Mouse (Mus musculus) midbrain, embryonic 10.5 days (tissue): ENCODE data around the gene Zzz3. TPM values are rescaled to one million over a fixed set of nuclear protein-coding genes. Genes with fewer than 3 reads are reported as not detected.
A peak's percentile ranks its signal among the peaks of the same experiment; 100 is the strongest.

Experiments
- DNase-seq: peaks from one replicate; pipeline ENCODE4 v3.0.0-alpha.2; 2017; ENCODE audit warnings: low spot score
- H3K27ac ChIP-seq: fragments of 300-500 bp; sonication (generic); replicated peaks from 2 replicates; pipeline ENCODE4 v1.5.1; 2016; ENCODE audit warnings: mild to moderate bottlenecking
- H3K27me3 ChIP-seq: fragments of 300-500 bp; sonication (generic); 2 replicates; pipeline ENCODE4 v1.6.1; 2016; ENCODE audit warnings: low read depth, mild to moderate bottlenecking; ENCODE audit not compliant: poor library complexity, severe bottlenecking
- H3K36me3 ChIP-seq: fragments of 300-500 bp; sonication (generic); 2 replicates; pipeline ENCODE4 v1.6.1; 2016; ENCODE audit warnings: mild to moderate bottlenecking, moderate library complexity
- H3K4me1 ChIP-seq: fragments of 300-500 bp; sonication (generic); 2 replicates; pipeline ENCODE4 v1.6.1; 2016
- H3K4me3 ChIP-seq: fragments of 300-500 bp; sonication (generic); 2 replicates; pipeline ENCODE4 v1.5.1; 2016; ENCODE audit warnings: mild to moderate bottlenecking, moderate library complexity
- H3K9me3 ChIP-seq: fragments of 300-500 bp; sonication (generic); replicated peaks from 2 replicates; pipeline ENCODE4 v1.6.1; 2016; ENCODE audit warnings: mild to moderate bottlenecking
- WGBS: fragments of 180-500 bp; shearing (Covaris S2); methylation state at CpG from one replicate; pipeline ENCODE4 v1.1.7; 2016; 5-methylcytosine and 5-hydroxymethylcytosine counted together
- polyA plus RNA-seq: library from polyadenylated mRNA; unstranded; fragments of >200 nt; fragmentation: Nextera tagmentation; extraction: Ambion mirVana; gene quantifications from 2 replicates; pipeline ENCODE4 v1.2.1, GENCODE M21; 2016

Gene Zzz3
- polyA plus RNA-seq, 1 experiment from 2014 or later, result 53.3 TPM

- DNase-seq, result no peak
- no peak overlapping the region for H3K27ac ChIP-seq
- WGBS, result 94% methylated on average over 1 of the region's 1 CpGs
- peaks cover 24% of the 10 kb centered on the region for H3K4me1 ChIP-seq
- H3K4me3 ChIP-seq, result no peak overlapping the region
- no peaks in the 10 kb centered on the region for H3K9me3 ChIP-seq
- H3K36me3 ChIP-seq, result no peaks in the 10 kb centered on the region
- H3K27me3 ChIP-seq, result no peaks in the 10 kb centered on the region
Observed at GRCm38 (mm10) chr3:152475278-152475669, 80.0 kb downstream of the Zzz3 start.

GRCm38 (mm10) chr3:152475894-152476293, 80.6 kb downstream of the Zzz3 start:
- DNase-seq, result no peak
- Histone ChIP-seq H3K27ac (no peak overlapping the region), H3K4me3 (no peak overlapping the region), H3K9me3 (no peaks in the 10 kb centered on the region), H3K27me3 (no peaks in the 10 kb centered on the region), H3K36me3 (no peaks in the 10 kb centered on the region), H3K4me1 (peaks cover 24% of the 10 kb centered on the region)
- WGBS, result 92% methylated on average over 3 of the region's 3 CpGs

- H3K36me3 ChIP-seq, result no peaks in the 10 kb centered on the region
- H3K9me3 ChIP-seq, result no peaks in the 10 kb centered on the region
- H3K27ac ChIP-seq, result peak overlapping the region; percentile 75
- no peaks in the 10 kb centered on the region for H3K27me3 ChIP-seq
- H3K4me1 ChIP-seq, result peaks cover 33% of the 10 kb centered on the region
- WGBS, result 4% methylated on average over 23 of the region's 23 CpGs
- peak; percentile 70 for DNase-seq
- H3K4me3 ChIP-seq, result peak overlapping the region; percentile 55
Observed at GRCm38 (mm10) chr3:152477796-152478527, 82.7 kb downstream of the Zzz3 start.

- H3K36me3 ChIP-seq, result no peaks in the 10 kb centered on the region
- no peaks in the 10 kb centered on the region for H3K27me3 ChIP-seq
- H3K27ac ChIP-seq, result peak overlapping the region; percentile 75
- peak; percentile 64 for DNase-seq
- H3K4me1 ChIP-seq, result peaks cover 34% of the 10 kb centered on the region
- H3K4me3 ChIP-seq, result peak overlapping the region; percentile 55
- WGBS, result 7% methylated on average over 14 of the region's 16 CpGs
- no peaks in the 10 kb centered on the region for H3K9me3 ChIP-seq
Observed at GRCm38 (mm10) chr3:152478599-152479435, 83.5 kb downstream of the Zzz3 start.

- 93% methylated on average over 6 of the region's 6 CpGs for WGBS
- H3K36me3 ChIP-seq, result no peaks in the 10 kb centered on the region
- H3K4me3 ChIP-seq, result no peak overlapping the region
- no peaks in the 10 kb centered on the region for H3K9me3 ChIP-seq
- no peak for DNase-seq
- H3K4me1 ChIP-seq, result peaks cover 41% of the 10 kb centered on the region
- H3K27ac ChIP-seq, result no peak overlapping the region
- H3K27me3 ChIP-seq, result no peaks in the 10 kb centered on the region
Observed at GRCm38 (mm10) chr3:152480336-152480735, 85.1 kb downstream of the Zzz3 start.

GRCm38 (mm10) chr3:152482182-152482581, 86.9 kb downstream of the Zzz3 start:
- Histone ChIP-seq H3K36me3 (no peaks in the 10 kb centered on the region), H3K4me3 (no peak overlapping the region), H3K27me3 (no peaks in the 10 kb centered on the region), H3K4me1 (peaks cover 37% of the 10 kb centered on the region), H3K9me3 (peaks cover 6% of the 10 kb centered on the region; the same call in 1 of the 2 replicates), H3K27ac (no peak overlapping the region)
- WGBS, result 93% methylated on average over 8 of the region's 8 CpGs
- no peak for DNase-seq

- no peak overlapping the region; the same call in 1 of the 2 replicates for H3K27ac ChIP-seq
- no peaks in the 10 kb centered on the region for H3K27me3 ChIP-seq
- H3K9me3 ChIP-seq, result peaks cover 6% of the 10 kb centered on the region; the same call in 1 of the 2 replicates
- H3K4me3 ChIP-seq, result no peak overlapping the region
- DNase-seq, result no peak
- H3K4me1 ChIP-seq, result peaks cover 21% of the 10 kb centered on the region
- no peaks in the 10 kb centered on the region for H3K36me3 ChIP-seq
- WGBS, result 69% methylated on average over 7 of the region's 7 CpGs
Observed at GRCm38 (mm10) chr3:152483800-152484199, 88.5 kb downstream of the Zzz3 start.

GRCm38 (mm10) chr3:152484206-152484605, 88.9 kb downstream of the Zzz3 start:
- peaks cover 18% of the 10 kb centered on the region for H3K4me1 ChIP-seq
- no peaks in the 10 kb centered on the region for H3K36me3 ChIP-seq
- no peaks in the 10 kb centered on the region for H3K27me3 ChIP-seq
- peaks cover 6% of the 10 kb centered on the region; the same call in 1 of the 2 replicates for H3K9me3 ChIP-seq
- no peak overlapping the region for H3K4me3 ChIP-seq
- WGBS, result 85% methylated on average over 6 of the region's 6 CpGs
- no peak overlapping the region for H3K27ac ChIP-seq
- DNase-seq, result no peak

GRCm38 (mm10) chr3:152488964-152489363, 93.7 kb downstream of the Zzz3 start:
- H3K36me3 ChIP-seq, result no peaks in the 10 kb centered on the region
- DNase-seq, result no peak
- WGBS, result 88% methylated on average over 4 of the region's 4 CpGs
- no peak overlapping the region for H3K4me3 ChIP-seq
- peaks cover 6% of the 10 kb centered on the region; the same call in 1 of the 2 replicates for H3K4me1 ChIP-seq
- no peaks in the 10 kb centered on the region for H3K27me3 ChIP-seq
- peaks cover 6% of the 10 kb centered on the region; the same call in 1 of the 2 replicates for H3K9me3 ChIP-seq
- H3K27ac ChIP-seq, result no peak overlapping the region

GRCm38 (mm10) chr3:152490423-152490822, 95.2 kb downstream of the Zzz3 start:
- H3K4me1 ChIP-seq, result peaks cover 10% of the 10 kb centered on the region
- H3K36me3 ChIP-seq, result no peaks in the 10 kb centered on the region
- no peak overlapping the region for H3K27ac ChIP-seq
- no peaks in the 10 kb centered on the region for H3K27me3 ChIP-seq
- no peak for DNase-seq
- H3K9me3 ChIP-seq, result peaks cover 6% of the 10 kb centered on the region; the same call in 1 of the 2 replicates
- 88% methylated on average over 5 of the region's 5 CpGs for WGBS
- H3K4me3 ChIP-seq, result no peak overlapping the region

- Histone ChIP-seq H3K27me3 (no peaks in the 10 kb centered on the region), H3K4me3 (no peak overlapping the region), H3K9me3 (no peaks in the 10 kb centered on the region), H3K36me3 (no peaks in the 10 kb centered on the region), H3K4me1 (peaks cover 20% of the 10 kb centered on the region), H3K27ac (no peak overlapping the region)
- no peak for DNase-seq
- WGBS, result 89% methylated on average over 6 of the region's 6 CpGs
Observed at GRCm38 (mm10) chr3:152492241-152492640, 97.0 kb downstream of the Zzz3 start.

- no peaks in the 10 kb centered on the region for H3K36me3 ChIP-seq
- no peaks in the 10 kb centered on the region for H3K27me3 ChIP-seq
- no peak overlapping the region for H3K27ac ChIP-seq
- peaks cover 20% of the 10 kb centered on the region for H3K4me1 ChIP-seq
- H3K4me3 ChIP-seq, result no peak overlapping the region
- 88% methylated on average over 2 of the region's 2 CpGs for WGBS
- no peaks in the 10 kb centered on the region for H3K9me3 ChIP-seq
- DNase-seq, result no peak
Observed at GRCm38 (mm10) chr3:152493813-152494212, 98.5 kb downstream of the Zzz3 start.
